Mouse (Mus musculus) myocyte (in vitro differentiated cells): ENCODE measurements around the gene Trpv4.

Experiments
- MYOD1 ChIP-seq, 3 experiments: IDR thresholded peaks; one replicate each; pipeline ENCODE4 v1.6.1; 2011; ENCODE audit warnings: control low read depth in 2 of 3, low read depth in 2 of 3, mild to moderate bottlenecking in 2 of 3, moderate library complexity in 1 of 3; ENCODE audit not compliant: insufficient read length in 2 of 3, control insufficient read depth in 1 of 3
- POLR2A ChIP-seq: IDR thresholded peaks from one replicate; pipeline ENCODE4 v1.6.1; 2011; ENCODE audit warnings: low read depth, mild to moderate bottlenecking, control low read depth, moderate library complexity; ENCODE audit not compliant: insufficient read length

DNA sequence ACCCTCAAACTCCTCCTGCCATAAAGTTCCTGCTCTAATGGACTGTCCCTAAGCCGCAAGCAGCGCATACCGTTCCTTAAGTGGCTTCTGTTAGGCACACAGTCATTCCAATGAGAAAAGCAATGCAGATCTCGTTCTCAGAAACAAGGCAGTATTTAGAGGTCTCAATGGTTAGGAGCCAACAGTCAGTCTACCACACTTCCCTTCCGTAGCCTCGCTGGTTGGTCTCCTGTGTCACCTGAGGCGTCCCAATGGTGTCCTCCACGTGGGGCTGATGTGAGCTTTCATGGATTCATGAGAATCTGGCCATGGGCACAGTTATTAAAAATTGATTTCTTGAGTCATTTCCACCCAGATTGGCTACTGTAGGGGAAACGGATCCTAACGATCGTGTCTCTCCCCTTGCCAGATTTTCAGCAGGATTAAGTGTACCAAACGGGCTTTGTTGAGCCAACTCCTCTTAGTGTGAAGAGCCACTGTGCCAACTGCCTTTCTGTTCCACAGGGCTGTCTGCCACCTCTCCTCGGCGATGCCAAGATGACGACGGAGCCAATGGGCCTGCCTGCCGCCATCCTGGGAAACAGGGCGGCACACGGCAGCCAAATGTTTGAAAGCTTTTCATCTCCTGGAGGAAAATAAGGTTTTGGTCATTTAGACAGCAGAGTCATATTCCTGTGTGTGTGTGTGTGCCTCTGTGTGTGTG is 40.0 kb upstream of the Trpv4 start:
- no peak for TF ChIP-seq POLR2A
- TF ChIP-seq MYOD1 (IDR thresholded peaks at IDR 0.05; ENCODE audit: control insufficient read depth in 1 of 3, insufficient read length in 2 of 3, low read depth in 2 of 3) = no peak
